Mouse (Mus musculus) regulatory T cell (primary cell): Measurements from ENCODE around the gene Tmcc1.

Experiments used
- in situ Hi-C: fragments of 300-600 bp; cut with MboI, MseI; formaldehyde crosslinking; loops from one replicate; pipeline ENCODE4 v1.15.1; 2025; ENCODE audit warnings: high pct_unique_total_duplicates

Gene Tmcc1

GRCm38 (mm10) chr6:115994146-115994876 lies 199.0 kb downstream of the Tmcc1 start:
- in situ Hi-C loops = loop anchor here (10.0 kb wide), 1 partner anchor 1910 kb away; the partner anchor contains the start of gene Hnrnpf

GRCm38 (mm10) chr6:115993463-115994145 lies 199.7 kb downstream of the Tmcc1 start:
- in situ Hi-C loops = loop anchor here (10.0 kb wide), 1 partner anchor 1911 kb away; the partner anchor contains the start of gene Hnrnpf

- in situ Hi-C loops = loop anchor here (10.0 kb wide), 1 partner anchor 1912 kb away; the partner anchor contains the start of gene Hnrnpf
Measured at GRCm38 (mm10) chr6:115992981-115993380, 200.3 kb downstream of the Tmcc1 start.

- in situ Hi-C loops = loop anchor here (10.0 kb wide), 1 partner anchor 1913 kb away; the partner anchor contains the start of gene Hnrnpf
Measured at GRCm38 (mm10) chr6:115991881-115992620, 201.2 kb downstream of the Tmcc1 start.

- in situ Hi-C loops = loop anchor here (10.0 kb wide), 1 partner anchor 1914 kb away; the partner anchor contains the start of gene Hnrnpf
Measured at GRCm38 (mm10) chr6:115991108-115991880, 202.0 kb downstream of the Tmcc1 start.

- in situ Hi-C loops = loop anchor here (10.0 kb wide), 1 partner anchor 1914 kb away; the partner anchor contains the start of gene Hnrnpf
Measured at GRCm38 (mm10) chr6:115990479-115990878, 202.8 kb downstream of the Tmcc1 start.

GRCm38 (mm10) chr6:115990056-115990455 lies 203.2 kb downstream of the Tmcc1 start:
- in situ Hi-C loops = loop anchor here (10.0 kb wide), 1 partner anchor 1915 kb away; the partner anchor contains the start of gene Hnrnpf

- in situ Hi-C loops = loop anchor here (10.0 kb wide), 1 partner anchor 1915 kb away; the partner anchor contains the start of gene Hnrnpf
Measured at GRCm38 (mm10) chr6:115989607-115990006, 203.7 kb downstream of the Tmcc1 start.

GRCm38 (mm10) chr6:115989032-115989431 lies 204.3 kb downstream of the Tmcc1 start:
- in situ Hi-C loops = no loop called here

- in situ Hi-C loops = no loop called here
Measured at GRCm38 (mm10) chr6:115987096-115987747, 206.1 kb downstream of the Tmcc1 start.

GRCm38 (mm10) chr6:115986472-115987095 lies 206.7 kb downstream of the Tmcc1 start:
- in situ Hi-C loops = no loop called here

GRCm38 (mm10) chr6:115985622-115986021 lies 207.7 kb downstream of the Tmcc1 start:
- in situ Hi-C loops = no loop called here

- in situ Hi-C loops = no loop called here
Measured at GRCm38 (mm10) chr6:115984580-115984979, 208.7 kb downstream of the Tmcc1 start.

- in situ Hi-C loops = no loop called here
Measured at GRCm38 (mm10) chr6:115983306-115984038, 209.8 kb downstream of the Tmcc1 start.

- in situ Hi-C loops = no loop called here
Measured at GRCm38 (mm10) chr6:115982889-115983288, 210.4 kb downstream of the Tmcc1 start.

GRCm38 (mm10) chr6:115978596-115978995 lies 214.7 kb downstream of the Tmcc1 start:
- in situ Hi-C loops = no loop called here

- in situ Hi-C loops = no loop called here
Measured at GRCm38 (mm10) chr6:115977810-115978209, 215.5 kb downstream of the Tmcc1 start.

GRCm38 (mm10) chr6:115975606-115976005 lies 217.7 kb downstream of the Tmcc1 start:
- in situ Hi-C loops = no loop called here
